Mouse (Mus musculus): ENCODE results near the gene Nlrp14. TPM values are rescaled to one million over a fixed set of nuclear protein-coding genes. Genes with fewer than 3 reads are reported as not detected.
"Not testable (repeated sequence)": the region's sequence is repeated elsewhere in the genome, so short reads cannot be mapped to it uniquely, and the experiment has no call there.

Gene Nlrp14
- polyA plus RNA-seq (2014; fragmentation: Nextera tagmentation; extraction: Ambion mirVana) = not detected in 2 replicates

GRCm38 (mm10) chr7:107166690-107167089 is at the start of gene Nlrp14:
Gene Nlrp14 (plus strand): TSS chr7:107166990.
- Histone ChIP-seq H3K4me2 (ENCODE audit: low read length) (no peak within 1 kb of the TSS), H3K27ac (replicated peaks; ENCODE audit: low read depth, low read length) (no peak within 1 kb of the TSS), H3K4me1 (ENCODE audit: control insufficient read depth, insufficient read depth, low read length) (no peaks in the 10 kb centered on the region), H3K9me3 (ENCODE audit: control insufficient read depth, low read length) (no peaks in the 10 kb centered on the region), H3K27me3 (ENCODE audit: control insufficient read depth, insufficient read depth, low read length) (no peaks in the 10 kb centered on the region), H3K4me3 (replicated peaks; ENCODE audit: low read depth, low read length) (no peak within 1 kb of the TSS), H3K36me3 (ENCODE audit: control insufficient read depth, insufficient read depth, low read length) (no peaks in the 10 kb centered on the region), H3K9ac (replicated peaks; ENCODE audit: low read length) (no peak within 1 kb of the TSS)
- no peak for ATAC-seq (ENCODE audit: low FRiP score, low TSS enrichment)
- DNase-seq = no peak
- 88% methylated on average over 10 of the region's 10 CpGs for WGBS

DNA sequence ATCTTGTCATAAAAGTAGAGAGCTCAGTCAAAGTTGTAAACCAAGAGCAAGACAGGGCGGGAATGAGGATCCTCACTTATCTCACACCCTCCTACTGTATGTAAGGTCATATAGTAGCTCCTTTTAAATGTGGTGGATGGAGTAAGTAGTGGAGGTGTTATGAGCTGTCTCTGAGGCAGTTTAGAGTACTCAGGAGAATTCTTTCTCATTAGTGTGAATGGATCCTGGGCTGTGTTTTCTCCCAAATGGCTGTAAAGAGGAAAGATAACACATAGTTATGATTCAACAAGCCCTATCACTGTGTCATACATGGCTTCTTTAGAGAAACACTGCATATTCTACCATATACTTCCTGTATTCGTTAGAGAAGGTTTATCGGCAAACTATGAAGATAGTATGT is 35.8 kb upstream of the Nlrp14 start, which contains the start of gene Olfr715:
Olfr715 (minus strand) TSS at position 101 of the 400 bp plus-strand sequence.
- not testable (repeated sequence) for H3K4me3 ChIP-seq (replicated peaks; ENCODE audit: low read depth, low read length); H3K4me2 ChIP-seq (ENCODE audit: low read length); H3K27me3 ChIP-seq (ENCODE audit: control insufficient read depth, insufficient read depth, low read length); H3K36me3 ChIP-seq (ENCODE audit: control insufficient read depth, insufficient read depth, low read length); DNase-seq; H3K4me1 ChIP-seq (ENCODE audit: control insufficient read depth, insufficient read depth, low read length); H3K9ac ChIP-seq (replicated peaks; ENCODE audit: low read length); ATAC-seq (ENCODE audit: low FRiP score, low TSS enrichment); H3K27ac ChIP-seq (replicated peaks; ENCODE audit: low read depth, low read length); H3K9me3 ChIP-seq (ENCODE audit: control insufficient read depth, low read length)
- 94% methylated on average over 2 of the region's 3 CpGs for WGBS

DNA sequence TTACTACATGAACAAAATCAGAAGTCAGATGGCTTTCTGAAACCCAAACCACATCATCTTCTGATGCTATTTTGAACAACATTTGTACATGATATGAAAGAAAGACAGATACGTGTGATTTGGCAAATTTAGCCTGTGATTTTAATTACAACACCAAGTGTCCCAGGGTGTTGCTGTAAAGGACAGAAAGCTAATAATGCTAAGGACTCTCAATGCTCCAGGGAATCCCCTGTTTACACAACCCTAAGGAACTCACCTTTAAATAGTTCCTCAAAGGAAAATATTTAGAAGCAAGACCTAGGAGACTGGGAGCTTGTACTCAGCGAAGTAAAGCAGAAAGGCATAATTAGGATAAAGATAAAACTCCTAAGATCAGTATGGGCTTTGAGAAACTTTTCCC is 28.8 kb upstream of the Nlrp14 start, which contains the start of gene Olfr716:
Olfr716 (plus strand) TSS at position 301 of the 400 bp plus-strand sequence.
- H3K9ac ChIP-seq (replicated peaks; ENCODE audit: low read length); H3K36me3 ChIP-seq (ENCODE audit: control insufficient read depth, insufficient read depth, low read length); H3K4me3 ChIP-seq (replicated peaks; ENCODE audit: low read depth, low read length); H3K27ac ChIP-seq (replicated peaks; ENCODE audit: low read depth, low read length); H3K9me3 ChIP-seq (ENCODE audit: control insufficient read depth, low read length); DNase-seq; H3K4me2 ChIP-seq (ENCODE audit: low read length); ATAC-seq (ENCODE audit: low FRiP score, low TSS enrichment); H3K27me3 ChIP-seq (ENCODE audit: control insufficient read depth, insufficient read depth, low read length); H3K4me1 ChIP-seq (ENCODE audit: control insufficient read depth, insufficient read depth, low read length): not testable (repeated sequence)
- 77% methylated on average over 2 of the region's 2 CpGs for WGBS

DNA sequence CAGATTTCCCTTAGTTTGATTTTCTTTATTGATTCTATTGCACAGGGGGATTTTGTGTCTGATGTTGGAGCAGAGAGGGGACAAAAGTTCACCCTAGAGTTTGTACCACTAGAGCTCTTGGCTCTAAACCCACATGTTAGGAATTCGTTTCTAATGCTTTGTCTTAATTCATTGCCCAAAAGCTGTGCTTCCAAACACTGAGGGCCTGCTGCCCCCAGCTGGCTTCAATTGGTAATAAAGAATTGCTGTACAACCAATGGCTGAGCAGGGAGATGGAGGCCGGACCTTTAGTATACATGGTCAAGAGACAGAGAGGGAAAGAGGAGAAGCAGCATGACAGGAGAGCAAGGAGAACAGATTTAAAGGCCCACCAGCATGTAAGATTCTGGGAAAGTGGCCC is 13.6 kb downstream of the Nlrp14 start:
- Histone ChIP-seq H3K27ac (replicated peaks; ENCODE audit: low read depth, low read length) (no peak overlapping the region), H3K4me1 (ENCODE audit: control insufficient read depth, insufficient read depth, low read length) (no peaks in the 10 kb centered on the region), H3K36me3 (ENCODE audit: control insufficient read depth, insufficient read depth, low read length) (no peaks in the 10 kb centered on the region), H3K9me3 (ENCODE audit: control insufficient read depth, low read length) (no peaks in the 10 kb centered on the region), H3K4me2 (ENCODE audit: low read length) (no peak overlapping the region), H3K4me3 (replicated peaks; ENCODE audit: low read depth, low read length) (no peak overlapping the region), H3K27me3 (ENCODE audit: control insufficient read depth, insufficient read depth, low read length) (no peaks in the 10 kb centered on the region), H3K9ac (replicated peaks; ENCODE audit: low read length) (no peak overlapping the region)
- DNase-seq (no peak), ATAC-seq (ENCODE audit: low FRiP score, low TSS enrichment) (no peak)
- 44% methylated on average over 2 of the region's 2 CpGs for WGBS

DNA sequence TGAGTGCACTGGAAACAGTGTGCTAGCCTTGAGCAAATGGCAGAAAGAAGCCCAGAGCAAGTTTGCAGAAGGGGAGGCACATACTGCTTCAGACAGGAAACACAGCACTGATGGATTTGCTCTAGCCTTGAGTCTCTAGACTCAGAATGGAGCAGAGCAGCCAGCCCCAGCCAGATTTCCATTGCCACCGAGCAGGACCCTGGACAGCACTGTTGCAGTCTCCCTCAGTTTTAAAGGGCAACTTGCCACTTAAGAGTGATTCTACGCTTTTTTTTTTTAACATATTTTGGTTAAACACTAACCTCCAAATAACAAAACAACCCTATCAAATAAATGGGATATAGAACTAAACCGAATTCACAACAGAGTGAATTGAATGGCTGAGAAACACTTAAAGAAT is 35.0 kb downstream of the Nlrp14 start:
- no peaks in the 10 kb centered on the region for H3K4me1 ChIP-seq (ENCODE audit: control insufficient read depth, insufficient read depth, low read length)
- 52% methylated on average over 3 of the region's 3 CpGs for WGBS

DNA sequence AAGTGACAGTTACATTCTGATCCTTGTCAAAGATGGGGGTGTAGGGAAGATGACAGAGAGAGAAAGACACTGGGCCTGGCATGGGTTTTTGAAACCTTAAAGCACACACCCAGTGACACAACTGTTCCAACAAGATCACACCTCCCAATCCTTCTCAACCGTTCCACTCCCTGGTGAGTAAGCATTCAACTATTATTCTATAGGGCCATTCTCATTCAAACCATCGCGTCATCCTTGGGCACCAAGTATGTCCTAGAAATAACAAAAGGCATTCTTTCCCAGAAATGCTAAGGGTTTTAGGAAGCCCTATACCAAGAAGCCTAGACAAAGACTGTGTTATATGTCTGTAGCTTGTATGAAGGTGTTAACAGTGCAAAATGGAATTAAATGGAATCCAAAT is 41.1 kb downstream of the Nlrp14 start:
- DNase-seq (no peak), ATAC-seq (ENCODE audit: low FRiP score, low TSS enrichment) (no peak)
- Histone ChIP-seq H3K4me3 (replicated peaks; ENCODE audit: low read depth, low read length) (no peak overlapping the region), H3K27me3 (ENCODE audit: control insufficient read depth, insufficient read depth, low read length) (peaks cover 27% of the 10 kb centered on the region), H3K36me3 (ENCODE audit: control insufficient read depth, insufficient read depth, low read length) (no peaks in the 10 kb centered on the region), H3K9me3 (ENCODE audit: control insufficient read depth, low read length) (peaks cover 25% of the 10 kb centered on the region), H3K4me1 (ENCODE audit: control insufficient read depth, insufficient read depth, low read length) (no peaks in the 10 kb centered on the region), H3K4me2 (ENCODE audit: low read length) (no peak overlapping the region), H3K27ac (replicated peaks; ENCODE audit: low read depth, low read length) (no peak overlapping the region), H3K9ac (replicated peaks; ENCODE audit: low read length) (no peak overlapping the region)
- 65% methylated on average over 3 of the region's 3 CpGs for WGBS

More for the DNA sequence above, 35.0 kb downstream of the Nlrp14 start:
- Histone ChIP-seq H3K27me3 (ENCODE audit: control insufficient read depth, insufficient read depth, low read length) (no peaks in the 10 kb centered on the region), H3K36me3 (ENCODE audit: control insufficient read depth, insufficient read depth, low read length) (no peaks in the 10 kb centered on the region), H3K4me2 (ENCODE audit: low read length) (no peak overlapping the region), H3K9ac (replicated peaks; ENCODE audit: low read length) (no peak overlapping the region), H3K4me3 (replicated peaks; ENCODE audit: low read depth, low read length) (no peak overlapping the region), H3K27ac (replicated peaks; ENCODE audit: low read depth, low read length) (no peak overlapping the region), H3K9me3 (ENCODE audit: control insufficient read depth, low read length) (0 out of 2 replicates have a peak, but pooled peaks cover 4% of the 10 kb centered on the region)
- ATAC-seq (ENCODE audit: low FRiP score, low TSS enrichment) (no peak), DNase-seq (no peak)

DNA sequence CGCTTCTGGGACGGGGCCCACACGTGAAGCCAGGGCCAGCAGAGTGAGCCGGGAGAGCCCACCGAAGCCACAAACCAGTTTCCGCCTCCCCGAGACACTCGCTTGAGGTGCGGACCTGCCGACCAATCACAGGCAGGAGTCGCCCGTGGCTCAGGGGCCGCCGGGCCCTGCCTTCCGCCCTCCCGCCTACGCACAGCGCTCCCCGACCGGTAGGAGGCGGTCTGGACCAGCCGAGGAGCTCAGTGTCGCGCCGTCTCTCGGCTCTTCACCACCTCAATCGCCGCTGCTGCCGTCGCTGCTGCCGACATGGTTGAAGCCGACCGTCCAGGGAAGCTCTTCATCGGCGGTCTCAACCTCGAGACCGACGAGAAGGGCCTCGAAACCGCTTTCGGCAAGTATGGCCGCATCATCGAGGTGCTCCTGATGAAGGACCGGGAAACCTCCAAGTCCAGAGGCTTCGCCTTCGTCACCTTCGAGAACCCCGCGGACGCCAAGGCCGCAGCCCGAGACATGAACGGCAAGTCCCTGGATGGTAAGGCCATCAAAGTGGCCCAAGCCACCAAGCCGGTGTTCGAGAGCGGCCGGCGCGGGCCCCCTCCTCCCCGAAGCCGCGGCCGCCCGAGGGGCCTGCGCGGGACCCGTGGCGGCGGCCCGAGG is 42.5 kb downstream of the Nlrp14 start, which contains the start of gene Rbmxl2:
Rbmxl2 (plus strand) TSS at position 242 of the 657 bp plus-strand sequence.
- WGBS = 42% methylated on average over 70 of the region's 70 CpGs
- H3K27ac ChIP-seq (replicated peaks; ENCODE audit: low read depth, low read length) = no peak within 1 kb of the TSS
- no peaks in the 10 kb centered on the region for H3K4me1 ChIP-seq (ENCODE audit: control insufficient read depth, insufficient read depth, low read length)
- ATAC-seq (ENCODE audit: low FRiP score, low TSS enrichment) (no peak), DNase-seq (no peak)
- H3K36me3 ChIP-seq (ENCODE audit: control insufficient read depth, insufficient read depth, low read length) = no peaks in the 10 kb centered on the region
- peaks cover 27% of the 10 kb centered on the region for H3K27me3 ChIP-seq (ENCODE audit: control insufficient read depth, insufficient read depth, low read length)
- H3K4me2 ChIP-seq (ENCODE audit: low read length) = peak within 1 kb of the TSS; percentile 22
- H3K9me3 ChIP-seq (ENCODE audit: control insufficient read depth, low read length) = peaks cover 25% of the 10 kb centered on the region
- H3K4me3 ChIP-seq (replicated peaks; ENCODE audit: low read depth, low read length) = peak within 1 kb of the TSS; percentile 19; the same call in 1 of the 2 replicates
- no peak within 1 kb of the TSS for H3K9ac ChIP-seq (replicated peaks; ENCODE audit: low read length)

- ATAC-seq (ENCODE audit: low FRiP score, low TSS enrichment) = peak; percentile 43
- Histone ChIP-seq H3K9me3 (ENCODE audit: control insufficient read depth, low read length) (peaks cover 25% of the 10 kb centered on the region), H3K27me3 (ENCODE audit: control insufficient read depth, insufficient read depth, low read length) (peaks cover 27% of the 10 kb centered on the region), H3K4me2 (ENCODE audit: low read length) (peak overlapping the region; percentile 22), H3K9ac (replicated peaks; ENCODE audit: low read length) (no peak overlapping the region), H3K27ac (replicated peaks; ENCODE audit: low read depth, low read length) (no peak overlapping the region), H3K36me3 (ENCODE audit: control insufficient read depth, insufficient read depth, low read length) (no peaks in the 10 kb centered on the region), H3K4me3 (replicated peaks; ENCODE audit: low read depth, low read length) (peak overlapping the region; percentile 19; the same call in 1 of the 2 replicates), H3K4me1 (ENCODE audit: control insufficient read depth, insufficient read depth, low read length) (no peaks in the 10 kb centered on the region)
- peak; percentile 4 for DNase-seq
- 29% methylated on average over 77 of the region's 77 CpGs for WGBS
Observed at GRCm38 (mm10) chr7:107210126-107210576, 43.4 kb downstream of the Nlrp14 start.

DNA sequence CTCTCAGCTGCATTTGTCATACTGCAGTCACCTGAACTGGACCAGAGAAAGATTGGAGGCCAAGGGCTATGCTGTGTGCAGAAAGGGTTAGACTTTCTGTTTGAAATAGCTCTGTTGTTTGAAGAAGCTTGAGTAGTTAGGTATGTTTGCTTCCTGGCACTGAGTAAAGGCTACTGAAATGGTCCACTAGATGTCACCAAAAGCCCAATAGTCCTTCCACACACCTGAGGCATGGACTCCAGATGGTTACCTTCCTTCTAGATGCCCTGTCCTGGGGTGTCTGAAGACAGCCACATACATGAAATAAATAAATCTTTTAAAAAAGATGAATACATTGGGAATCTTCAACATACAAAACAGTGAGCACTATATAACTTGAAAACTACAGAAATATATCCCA is 48.9 kb downstream of the Nlrp14 start:
- no peak overlapping the region for H3K4me2 ChIP-seq (ENCODE audit: low read length)
- no peak overlapping the region for H3K9ac ChIP-seq (replicated peaks; ENCODE audit: low read length)
- peaks cover 4% of the 10 kb centered on the region; the same call in 1 of the 2 replicates for H3K9me3 ChIP-seq (ENCODE audit: control insufficient read depth, low read length)
- ATAC-seq (ENCODE audit: low FRiP score, low TSS enrichment) = peak; percentile 62; the same call in 1 of the 2 replicates
- peaks cover 10% of the 10 kb centered on the region for H3K27me3 ChIP-seq (ENCODE audit: control insufficient read depth, insufficient read depth, low read length)
- peak; percentile 74 for DNase-seq
- H3K4me1 ChIP-seq (ENCODE audit: control insufficient read depth, insufficient read depth, low read length) = no peaks in the 10 kb centered on the region
- H3K36me3 ChIP-seq (ENCODE audit: control insufficient read depth, insufficient read depth, low read length) = no peaks in the 10 kb centered on the region
- no peak overlapping the region for H3K27ac ChIP-seq (replicated peaks; ENCODE audit: low read depth, low read length)
- H3K4me3 ChIP-seq (replicated peaks; ENCODE audit: low read depth, low read length) = no peak overlapping the region
